Mouse (Mus musculus): ENCODE results near the gene Mrps36. TPM values are rescaled to one million over a fixed set of nuclear protein-coding genes. Genes with fewer than 3 reads are reported as not detected.

Mrps36 gene
- 166 and 190 TPM in 2 replicates for polyA plus RNA-seq (2015; fragmentation: Nextera tagmentation; extraction: Ambion mirVana)

DNA sequence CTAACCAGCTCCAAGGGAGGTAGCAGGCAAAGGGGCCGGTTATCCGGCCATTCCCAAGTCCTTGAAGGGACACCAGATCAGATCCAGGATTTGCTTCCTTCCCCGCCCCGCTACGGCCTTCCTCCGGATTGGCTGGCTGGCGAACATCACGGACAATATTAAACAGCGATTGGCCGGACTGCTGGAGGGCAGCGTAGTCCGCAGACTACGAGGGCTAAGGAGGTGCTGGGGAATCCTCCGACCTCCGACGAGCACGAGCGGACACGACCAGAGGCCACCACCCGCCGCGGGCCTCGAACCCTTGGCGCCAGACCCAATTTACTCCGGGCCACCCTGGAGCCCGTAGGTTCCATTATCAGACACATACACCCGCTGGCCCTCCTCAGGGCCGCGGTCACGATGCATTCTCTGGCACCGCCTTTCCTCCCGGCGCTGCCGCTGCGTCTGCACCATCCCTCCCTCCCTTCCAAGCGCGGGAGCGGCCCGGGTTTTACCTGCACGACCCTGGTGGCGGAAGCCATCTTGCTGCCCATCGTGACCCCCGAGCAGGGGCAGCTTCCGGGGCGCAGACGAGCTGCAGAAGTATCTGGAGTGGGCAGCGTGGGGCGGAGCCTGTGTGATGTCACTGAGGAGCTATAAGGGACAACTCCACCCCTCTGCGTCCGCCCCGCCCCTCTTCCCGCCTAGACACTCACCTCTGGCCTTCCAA, at the start of gene Mrps36:
Mrps36 (minus strand) TSS at position 624 of the 709 bp plus-strand sequence.

DNA sequence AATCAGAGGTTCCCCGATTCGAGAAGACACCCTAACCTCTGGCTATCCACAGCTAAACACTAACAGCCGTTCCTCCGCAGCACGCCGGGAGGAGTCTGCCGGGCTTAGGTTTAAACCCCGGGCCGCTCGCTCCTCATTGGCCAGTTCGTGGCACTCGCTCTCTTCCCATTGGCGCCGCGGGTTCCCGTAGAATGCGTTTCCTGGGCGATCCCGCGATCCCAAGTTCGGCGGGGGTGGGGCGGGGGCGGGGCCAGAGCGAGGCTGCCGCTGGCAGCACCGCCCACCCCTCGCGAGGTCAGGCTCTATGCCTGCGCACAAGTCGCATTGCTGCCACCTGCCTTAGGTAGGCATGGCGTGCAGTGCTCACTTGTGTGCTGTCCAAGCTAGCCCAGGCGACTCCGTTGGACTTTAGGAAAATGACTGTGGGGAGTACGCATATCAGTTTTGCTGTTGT, 42.0 kb upstream of the Mrps36 start, which contains the start of gene Ccnb1:
Ccnb1 (minus strand) TSS at position 157 of the 454 bp plus-strand sequence.

DNA sequence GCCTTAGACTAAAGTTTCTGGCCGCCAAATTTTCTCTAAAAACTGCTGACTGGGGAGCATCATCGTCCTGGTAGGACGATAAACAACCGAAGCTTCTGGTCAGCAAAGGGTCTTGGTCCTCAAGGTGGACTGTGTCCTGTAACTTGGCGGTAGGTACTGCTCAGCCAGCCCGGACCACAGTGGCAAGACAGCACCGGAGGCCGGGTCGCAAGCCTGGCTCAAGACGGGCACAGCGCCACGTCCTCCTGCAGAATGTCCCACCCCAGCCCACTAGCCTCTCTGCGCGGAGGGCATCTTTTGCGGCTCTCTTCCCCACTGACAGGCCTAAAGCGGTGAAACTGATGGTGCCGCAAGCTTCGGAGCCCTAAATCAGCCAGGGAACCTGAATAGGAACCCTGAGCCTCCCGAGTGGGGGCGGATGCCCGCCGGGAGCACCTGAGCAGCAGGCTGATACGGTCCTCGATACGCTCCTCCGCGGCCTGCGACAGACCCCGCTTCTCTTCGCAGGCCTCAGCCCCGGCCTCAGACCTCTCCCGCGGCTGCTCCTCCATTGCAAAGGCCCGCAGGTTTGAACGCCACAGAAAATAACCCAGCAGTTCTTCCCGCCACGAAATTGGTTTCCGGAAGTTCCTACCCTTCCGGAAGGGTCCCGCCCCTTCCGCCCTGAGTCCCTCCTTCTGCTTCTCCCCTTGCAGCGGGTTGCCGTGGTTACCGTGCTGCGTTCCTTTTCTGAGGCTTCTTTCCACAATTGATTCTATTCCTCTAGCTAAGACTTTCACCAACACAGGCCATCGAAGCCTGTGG, 31.0 kb upstream of the Mrps36 start, which contains the start of gene Cenph:
Cenph (minus strand) TSS at position 648 of the 804 bp plus-strand sequence.

DNA sequence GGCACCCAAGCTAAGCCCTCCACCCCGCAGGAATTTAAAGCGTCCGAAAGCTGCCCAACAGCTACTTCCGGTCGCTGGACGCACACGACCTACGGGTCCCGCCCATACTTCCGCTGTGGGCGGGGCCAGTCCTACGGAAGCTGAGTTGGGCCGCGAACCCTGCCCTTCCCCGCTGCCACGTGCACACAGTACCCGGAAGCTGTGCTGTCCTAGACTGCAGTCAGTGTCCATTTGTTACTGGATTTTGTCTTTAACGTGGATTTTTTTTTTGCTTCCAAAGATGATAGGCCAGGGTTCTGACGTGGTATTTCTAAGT, 13.6 kb downstream of the Mrps36 start, which contains the start of gene Cdk7:
Cdk7 (minus strand) TSS at position 79 of the 316 bp plus-strand sequence.

Other genes starting within 250 kb of the Mrps36 start
- 0.25 and 0.28 TPM in 2 replicates for gene Ocln, start 191.9 kb downstream of the Mrps36 start, polyA plus RNA-seq (2015; fragmentation: Nextera tagmentation; extraction: Ambion mirVana)
- 0.67 and 0.91 TPM in 2 replicates for gene Marveld2, start 127.7 kb downstream of the Mrps36 start, polyA plus RNA-seq (2015; fragmentation: Nextera tagmentation; extraction: Ambion mirVana)
- gene Ak6, start 93.7 kb downstream of the Mrps36 start, polyA plus RNA-seq (2015; fragmentation: Nextera tagmentation; extraction: Ambion mirVana): 202 and 214 TPM in 2 replicates
- 16.4 and 18.2 TPM in 2 replicates for gene Rad17, start 93.6 kb downstream of the Mrps36 start, polyA plus RNA-seq (2015; fragmentation: Nextera tagmentation; extraction: Ambion mirVana)
- 30.0 and 42.4 TPM in 2 replicates for gene Taf9, start 93.1 kb downstream of the Mrps36 start, polyA plus RNA-seq (2015; fragmentation: Nextera tagmentation; extraction: Ambion mirVana)
- 8.3 and 10.5 TPM in 2 replicates for gene Ccdc125, start 74.9 kb downstream of the Mrps36 start, polyA plus RNA-seq (2015; fragmentation: Nextera tagmentation; extraction: Ambion mirVana)
- 54.3 and 54.8 TPM in 2 replicates for gene Cdk7, start 13.7 kb downstream of the Mrps36 start, polyA plus RNA-seq (2015; fragmentation: Nextera tagmentation; extraction: Ambion mirVana)
- 58.5 and 69.3 TPM in 2 replicates for gene Cenph, start 31.2 kb upstream of the Mrps36 start, polyA plus RNA-seq (2015; fragmentation: Nextera tagmentation; extraction: Ambion mirVana)
- 192 and 221 TPM in 2 replicates for gene Ccnb1, start 41.9 kb upstream of the Mrps36 start, polyA plus RNA-seq (2015; fragmentation: Nextera tagmentation; extraction: Ambion mirVana)
- 29.0 and 34.3 TPM in 2 replicates for gene Slc30a5, start 88.8 kb upstream of the Mrps36 start, polyA plus RNA-seq (2015; fragmentation: Nextera tagmentation; extraction: Ambion mirVana)